Mouse (Mus musculus) thymus, postnatal 0 days (tissue): Measurements from ENCODE around the gene Ppih. TPM values are rescaled to one million over a fixed set of nuclear protein-coding genes. Genes with fewer than 3 reads are reported as not detected.

Experiments
- DNase-seq: peaks from one replicate; pipeline ENCODE4 v3.0.0-alpha.2; 2015; ENCODE audit warnings: low spot score
- polyA plus RNA-seq: library from polyadenylated mRNA; unstranded; fragments of >200 nt; fragmentation: Nextera tagmentation; extraction: Ambion mirVana; gene quantifications from 2 replicates; pipeline ENCODE4 v1.2.1, GENCODE M21; 2015

Ppih gene
- polyA plus RNA-seq, result 135 and 144 TPM in 2 replicates

- DNase-seq, result peak; percentile 96
Measured at GRCm38 (mm10) chr4:119320131-119320830, at the start of gene Ppih. Gene Ppih (minus strand): TSS chr4:119320546.

DNA sequence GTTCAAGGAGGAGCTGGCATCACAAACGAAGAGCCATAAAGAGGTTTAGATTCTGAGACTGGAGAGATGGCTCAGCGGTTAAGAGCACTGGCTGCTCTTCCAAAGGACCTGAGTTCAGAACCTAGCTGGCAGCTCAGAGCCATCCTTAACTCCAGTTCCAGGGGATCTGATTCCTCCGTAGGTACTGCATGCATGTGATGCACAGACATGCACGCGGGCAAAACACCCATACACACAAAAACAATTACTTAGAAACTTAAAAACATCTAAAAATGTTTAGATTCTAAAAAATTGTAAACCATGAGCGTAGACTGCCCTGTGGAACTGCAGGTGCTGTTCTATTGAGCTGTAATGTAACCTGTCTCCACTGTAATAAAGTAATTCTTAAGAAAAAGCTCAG lies 49.1 kb upstream of the Ppih start:
- no peak for DNase-seq

GRCm38 (mm10) chr4:119366758-119367526 lies 46.6 kb upstream of the Ppih start:
- no peak for DNase-seq

DNA sequence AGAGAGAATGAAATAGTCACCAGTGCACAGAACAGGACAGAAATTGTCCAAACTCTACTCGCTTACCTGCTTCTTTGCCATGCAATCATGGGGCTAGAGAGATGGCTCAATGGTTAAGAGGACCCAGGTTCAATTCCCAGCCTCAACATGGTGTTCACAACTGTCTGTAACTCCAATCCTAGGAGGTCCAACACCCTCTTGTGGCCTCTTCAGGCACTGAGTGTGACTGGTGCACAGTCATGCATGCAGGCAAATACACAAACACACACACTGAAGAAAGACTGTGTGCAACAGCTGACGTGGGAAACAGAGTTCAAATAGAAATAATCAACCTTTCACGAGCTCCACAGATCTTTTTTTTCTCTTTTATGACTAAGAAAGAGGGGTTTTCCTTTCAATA lies 41.9 kb upstream of the Ppih start:
- DNase-seq, result no peak

- DNase-seq, result peak; percentile 65
Measured at GRCm38 (mm10) chr4:119359196-119359971, 39.0 kb upstream of the Ppih start.

- DNase-seq, result no peak
Measured at GRCm38 (mm10) chr4:119345508-119345907, 25.2 kb upstream of the Ppih start.

DNA sequence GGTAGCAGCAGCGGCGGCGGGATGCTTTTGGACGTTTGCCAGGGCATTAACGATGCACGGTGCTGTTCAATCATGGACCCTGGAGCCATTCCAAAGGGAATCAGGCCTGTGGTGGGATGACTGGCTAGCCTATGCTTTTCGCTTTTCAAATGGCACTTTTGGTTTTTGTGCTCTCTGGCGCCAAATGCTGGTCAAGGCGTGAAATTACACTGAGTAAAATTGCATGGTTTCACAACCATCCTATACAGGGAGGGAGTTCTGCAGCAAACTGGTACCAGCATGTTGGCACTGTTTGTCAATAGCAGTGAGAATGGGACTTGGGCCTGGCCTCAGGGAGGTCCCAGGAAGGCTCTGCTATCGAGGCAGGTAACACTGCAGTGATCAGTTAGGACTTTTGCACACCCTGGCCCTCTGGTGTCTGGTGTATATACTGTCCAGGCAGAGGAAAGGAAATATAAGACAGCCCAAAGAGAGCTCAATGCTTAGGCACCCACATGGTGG lies 18.6 kb upstream of the Ppih start:
- peak; percentile 41 for DNase-seq

GRCm38 (mm10) chr4:119338422-119338821 lies 18.1 kb upstream of the Ppih start:
- no peak for DNase-seq

DNA sequence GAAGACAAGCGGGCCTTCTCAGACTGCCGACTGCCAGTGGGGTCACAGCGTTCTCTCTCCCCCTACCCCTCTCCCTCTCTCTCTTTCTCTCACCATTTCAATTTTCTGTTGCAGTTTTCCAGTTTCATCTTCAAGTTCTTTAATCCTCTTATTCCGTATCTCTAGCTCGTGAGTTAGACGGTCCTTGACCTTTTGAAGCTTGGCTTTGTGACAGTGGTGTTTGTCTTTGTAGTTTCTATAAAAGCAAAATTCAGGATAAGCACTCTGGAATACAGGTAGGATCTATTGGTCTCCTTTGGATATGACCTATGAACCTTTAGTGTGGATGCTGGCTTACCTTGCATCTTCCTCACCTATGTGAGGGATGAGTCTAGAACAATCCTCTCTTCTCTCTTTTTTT lies 13.1 kb upstream of the Ppih start:
- DNase-seq, result no peak

DNA sequence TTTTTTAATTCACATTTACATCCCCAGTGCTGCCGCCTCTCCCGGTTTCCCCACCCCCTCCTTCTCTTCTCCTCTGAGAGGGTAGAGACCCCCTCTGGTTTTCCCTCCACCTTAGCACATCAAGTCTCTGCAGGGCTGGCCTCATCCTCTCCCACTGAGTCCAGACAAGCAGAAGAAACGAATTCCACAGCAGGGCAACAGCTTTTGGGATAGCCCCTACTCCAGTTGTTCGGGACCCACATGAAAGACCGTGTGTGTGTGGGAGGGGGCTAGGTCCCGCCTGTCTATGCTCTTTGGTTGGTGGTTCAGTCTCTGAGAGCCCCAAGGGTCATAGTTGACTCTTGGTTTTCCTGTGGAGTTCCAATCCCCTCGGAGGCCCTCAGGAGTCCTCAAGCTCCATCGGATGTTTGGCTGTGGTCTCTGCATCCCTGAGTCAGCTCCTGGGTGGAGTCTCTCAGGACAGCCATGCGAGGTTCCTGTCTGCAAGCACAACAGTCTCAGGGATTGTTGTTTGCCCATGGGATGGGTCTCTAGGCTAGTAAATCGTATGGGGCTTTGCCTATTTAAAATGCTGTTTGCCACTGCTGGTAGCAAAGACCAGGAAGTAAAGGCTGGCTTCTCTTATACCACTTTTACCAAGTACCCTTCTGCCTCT lies 677 bp upstream of the Ppih start:
- no peak for DNase-seq

GRCm38 (mm10) chr4:119313756-119314155 lies 6.6 kb downstream of the Ppih start:
- no peak for DNase-seq

GRCm38 (mm10) chr4:119305418-119305817 lies 14.9 kb downstream of the Ppih start:
- no peak for DNase-seq

- DNase-seq, result no peak
Measured at GRCm38 (mm10) chr4:119303291-119303690, 17.1 kb downstream of the Ppih start.

- no peak for DNase-seq
Measured at GRCm38 (mm10) chr4:119301777-119302176, 18.6 kb downstream of the Ppih start.

DNA sequence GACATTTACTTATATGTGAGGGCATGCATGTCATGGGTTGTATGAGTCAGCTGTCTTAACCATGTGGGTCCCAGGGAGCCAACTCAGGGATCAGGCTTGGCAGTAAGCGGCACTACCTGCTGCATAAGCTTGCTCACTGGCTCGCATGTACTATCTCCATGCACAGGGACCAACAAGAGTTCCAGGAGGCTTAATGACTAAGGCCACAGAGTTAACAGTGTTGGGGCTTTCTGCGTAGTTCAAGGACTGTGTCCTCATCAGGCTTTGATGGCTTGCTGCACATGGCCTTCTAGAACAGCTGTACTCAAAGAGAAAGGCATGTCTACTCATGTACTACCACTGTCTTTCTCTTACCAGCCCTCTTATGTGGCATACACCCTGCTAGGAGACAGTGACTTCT lies 19.6 kb downstream of the Ppih start:
- DNase-seq, result no peak

GRCm38 (mm10) chr4:119297361-119297760 lies 23.0 kb downstream of the Ppih start:
- DNase-seq, result no peak

GRCm38 (mm10) chr4:119295134-119295453 lies 25.3 kb downstream of the Ppih start:
- no peak for DNase-seq

DNA sequence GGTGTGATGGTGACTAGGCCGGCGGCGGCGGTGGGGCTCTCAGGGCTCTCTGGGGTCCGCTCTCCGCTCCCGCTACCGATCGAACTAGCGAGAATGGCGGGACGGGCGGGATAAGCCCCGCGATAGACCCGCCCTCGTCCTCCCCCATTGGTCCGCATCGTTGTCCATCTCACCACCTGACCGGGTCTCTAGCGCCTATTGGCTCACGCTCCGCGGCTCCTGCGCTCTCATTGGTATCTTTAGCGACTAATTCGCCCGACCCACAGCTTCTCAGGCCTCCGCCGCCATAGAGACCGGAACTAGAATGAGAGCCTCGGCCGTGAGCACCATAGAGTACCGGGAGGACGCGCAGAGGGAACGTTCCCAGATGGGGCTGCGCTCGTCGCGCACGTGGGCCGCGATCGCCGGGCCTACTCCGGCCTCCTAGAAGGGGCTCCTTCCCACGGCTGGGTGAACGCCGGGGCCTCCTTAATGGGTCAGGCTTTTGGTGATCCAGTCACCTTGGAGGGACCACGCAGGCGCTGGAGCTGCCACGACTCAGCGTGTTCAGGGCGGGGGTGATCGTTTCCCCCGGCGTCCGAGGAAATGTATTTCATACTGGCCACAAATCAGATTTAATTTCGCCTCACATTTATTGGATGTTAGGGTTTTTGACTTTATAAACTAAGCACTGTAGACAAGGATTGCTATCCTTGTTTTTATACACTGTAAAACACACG lies 25.8 kb downstream of the Ppih start, which contains the start of gene Ybx1:
Gene Ybx1, minus strand, starts transcription at position 190 of the 719 bp plus-strand sequence.
- peak; percentile 98 for DNase-seq

GRCm38 (mm10) chr4:119293574-119294258 lies 26.6 kb downstream of the Ppih start:
- DNase-seq, result peak; percentile 41
